Mouse (Mus musculus): ENCODE results near the gene Angptl7. TPM values are rescaled to one million over a fixed set of nuclear protein-coding genes. Genes with fewer than 3 reads are reported as not detected.

Angptl7 gene
- polyA plus RNA-seq (2015; fragmentation: Nextera tagmentation; extraction: Ambion mirVana) = 0.36 and 0.61 TPM in 2 replicates

- no peak within 1 kb of the TSS for H3K27ac ChIP-seq (replicated peaks)
- no peak within 1 kb of the TSS for H3K4me3 ChIP-seq (replicated peaks)
- no peaks in the 10 kb centered on the region for H3K9me3 ChIP-seq (replicated peaks)
- H3K27me3 ChIP-seq (replicated peaks) = no peaks in the 10 kb centered on the region
- peaks cover 27% of the 10 kb centered on the region for H3K4me1 ChIP-seq
- H3K36me3 ChIP-seq = peaks cover 51% of the 10 kb centered on the region
- ATAC-seq (ENCODE audit: low FRiP score) = no peak
- no peak within 1 kb of the TSS for H3K9ac ChIP-seq (replicated peaks)
- WGBS = 68% methylated on average over 4 of the region's 4 CpGs
- H3K4me2 ChIP-seq = no peak within 1 kb of the TSS
Observed at GRCm38 (mm10) chr4:148500410-148500867, at the start of gene Angptl7. Gene Angptl7 (minus strand): TSS chr4:148500460.

GRCm38 (mm10) chr4:148549106-148549505 lies 48.8 kb upstream of the Angptl7 start:
- Histone ChIP-seq H3K27me3 (replicated peaks) (no peaks in the 10 kb centered on the region), H3K36me3 (peaks cover 89% of the 10 kb centered on the region), H3K4me2 (no peak overlapping the region), H3K4me3 (replicated peaks) (no peak overlapping the region), H3K9me3 (replicated peaks) (no peaks in the 10 kb centered on the region), H3K27ac (replicated peaks) (no peak overlapping the region), H3K4me1 (no peaks in the 10 kb centered on the region), H3K9ac (replicated peaks) (no peak overlapping the region)
- ATAC-seq (ENCODE audit: low FRiP score) = no peak
- WGBS = 91% methylated on average over 4 of the region's 4 CpGs

GRCm38 (mm10) chr4:148535876-148536275 lies 35.6 kb upstream of the Angptl7 start:
- no peak for ATAC-seq (ENCODE audit: low FRiP score)
- no peaks in the 10 kb centered on the region for H3K9me3 ChIP-seq (replicated peaks)
- WGBS = 96% methylated on average over 3 of the region's 3 CpGs
- H3K9ac ChIP-seq (replicated peaks) = no peak overlapping the region
- no peak overlapping the region for H3K4me2 ChIP-seq
- peaks cover 98% of the 10 kb centered on the region for H3K36me3 ChIP-seq
- no peaks in the 10 kb centered on the region for H3K27me3 ChIP-seq (replicated peaks)
- no peaks in the 10 kb centered on the region for H3K4me1 ChIP-seq
- H3K4me3 ChIP-seq (replicated peaks) = no peak overlapping the region
- no peak overlapping the region for H3K27ac ChIP-seq (replicated peaks)

- H3K4me2 ChIP-seq = no peak overlapping the region
- no peak overlapping the region for H3K27ac ChIP-seq (replicated peaks)
- H3K9ac ChIP-seq (replicated peaks) = no peak overlapping the region
- no peak overlapping the region for H3K4me3 ChIP-seq (replicated peaks)
- peak; percentile 59 for ATAC-seq (ENCODE audit: low FRiP score)
- H3K27me3 ChIP-seq (replicated peaks) = no peaks in the 10 kb centered on the region
- no peaks in the 10 kb centered on the region for H3K9me3 ChIP-seq (replicated peaks)
- no peaks in the 10 kb centered on the region for H3K4me1 ChIP-seq
- 87% methylated on average over 12 of the region's 12 CpGs for WGBS
- H3K36me3 ChIP-seq = peaks cover 90% of the 10 kb centered on the region
Observed at GRCm38 (mm10) chr4:148533613-148534328, 33.5 kb upstream of the Angptl7 start.

GRCm38 (mm10) chr4:148532516-148532915 lies 32.3 kb upstream of the Angptl7 start:
- Histone ChIP-seq H3K4me3 (replicated peaks) (no peak overlapping the region), H3K27ac (replicated peaks) (no peak overlapping the region), H3K9me3 (replicated peaks) (no peaks in the 10 kb centered on the region), H3K9ac (replicated peaks) (no peak overlapping the region), H3K4me2 (no peak overlapping the region), H3K36me3 (peaks cover 87% of the 10 kb centered on the region), H3K27me3 (replicated peaks) (no peaks in the 10 kb centered on the region), H3K4me1 (no peaks in the 10 kb centered on the region)
- ATAC-seq (ENCODE audit: low FRiP score) = no peak
- 90% methylated on average over 3 of the region's 3 CpGs for WGBS

- WGBS = 76% methylated on average over 4 of the region's 4 CpGs
- no peak for ATAC-seq (ENCODE audit: low FRiP score)
- H3K36me3 ChIP-seq = peaks cover 87% of the 10 kb centered on the region
- H3K4me2 ChIP-seq = no peak overlapping the region
- no peak overlapping the region for H3K27ac ChIP-seq (replicated peaks)
- no peak overlapping the region for H3K9ac ChIP-seq (replicated peaks)
- H3K27me3 ChIP-seq (replicated peaks) = no peaks in the 10 kb centered on the region
- no peak overlapping the region for H3K4me3 ChIP-seq (replicated peaks)
- H3K4me1 ChIP-seq = no peaks in the 10 kb centered on the region
- H3K9me3 ChIP-seq (replicated peaks) = no peaks in the 10 kb centered on the region
Observed at GRCm38 (mm10) chr4:148531341-148531740, 31.1 kb upstream of the Angptl7 start.

GRCm38 (mm10) chr4:148530778-148531177 lies 30.5 kb upstream of the Angptl7 start:
- H3K9me3 ChIP-seq (replicated peaks) = no peaks in the 10 kb centered on the region
- no peak overlapping the region for H3K27ac ChIP-seq (replicated peaks)
- H3K4me3 ChIP-seq (replicated peaks) = no peak overlapping the region
- no peak overlapping the region for H3K9ac ChIP-seq (replicated peaks)
- H3K4me2 ChIP-seq = no peak overlapping the region
- 92% methylated on average over 6 of the region's 6 CpGs for WGBS
- no peak for ATAC-seq (ENCODE audit: low FRiP score)
- no peaks in the 10 kb centered on the region for H3K4me1 ChIP-seq
- H3K27me3 ChIP-seq (replicated peaks) = no peaks in the 10 kb centered on the region
- peaks cover 87% of the 10 kb centered on the region for H3K36me3 ChIP-seq

- H3K36me3 ChIP-seq = peaks cover 87% of the 10 kb centered on the region
- H3K4me3 ChIP-seq (replicated peaks) = no peak overlapping the region
- no peaks in the 10 kb centered on the region for H3K27me3 ChIP-seq (replicated peaks)
- H3K4me1 ChIP-seq = no peaks in the 10 kb centered on the region
- no peak overlapping the region for H3K9ac ChIP-seq (replicated peaks)
- H3K9me3 ChIP-seq (replicated peaks) = no peaks in the 10 kb centered on the region
- WGBS = 92% methylated on average over 5 of the region's 5 CpGs
- H3K4me2 ChIP-seq = no peak overlapping the region
- H3K27ac ChIP-seq (replicated peaks) = no peak overlapping the region
- no peak for ATAC-seq (ENCODE audit: low FRiP score)
Observed at GRCm38 (mm10) chr4:148530351-148530750, 30.1 kb upstream of the Angptl7 start.

- peaks cover 4% of the 10 kb centered on the region; the same call in 1 of the 2 replicates for H3K4me1 ChIP-seq
- peaks cover 79% of the 10 kb centered on the region for H3K36me3 ChIP-seq
- H3K9ac ChIP-seq (replicated peaks) = no peak overlapping the region
- no peaks in the 10 kb centered on the region for H3K9me3 ChIP-seq (replicated peaks)
- no peak overlapping the region for H3K4me2 ChIP-seq
- no peaks in the 10 kb centered on the region for H3K27me3 ChIP-seq (replicated peaks)
- WGBS = 92% methylated on average over 10 of the region's 10 CpGs
- H3K27ac ChIP-seq (replicated peaks) = no peak overlapping the region
- no peak overlapping the region for H3K4me3 ChIP-seq (replicated peaks)
- ATAC-seq (ENCODE audit: low FRiP score) = no peak
Observed at GRCm38 (mm10) chr4:148527158-148527910, 27.1 kb upstream of the Angptl7 start.

- H3K27me3 ChIP-seq (replicated peaks) = no peaks in the 10 kb centered on the region
- peaks cover 7% of the 10 kb centered on the region for H3K4me1 ChIP-seq
- WGBS = 60% methylated on average over 7 of the region's 7 CpGs
- H3K27ac ChIP-seq (replicated peaks) = peak overlapping the region; percentile 64
- peak; percentile 73 for ATAC-seq (ENCODE audit: low FRiP score)
- no peaks in the 10 kb centered on the region for H3K9me3 ChIP-seq (replicated peaks)
- no peak overlapping the region for H3K4me2 ChIP-seq
- no peak overlapping the region for H3K4me3 ChIP-seq (replicated peaks)
- H3K36me3 ChIP-seq = peaks cover 75% of the 10 kb centered on the region
- H3K9ac ChIP-seq (replicated peaks) = no peak overlapping the region
Observed at GRCm38 (mm10) chr4:148523538-148523937, 23.3 kb upstream of the Angptl7 start.

GRCm38 (mm10) chr4:148518235-148518795 lies 18.1 kb upstream of the Angptl7 start:
- 30% methylated on average over 5 of the region's 5 CpGs for WGBS
- Histone ChIP-seq H3K4me1 (peaks cover 12% of the 10 kb centered on the region), H3K4me2 (no peak overlapping the region), H3K27me3 (replicated peaks) (no peaks in the 10 kb centered on the region), H3K27ac (replicated peaks) (peak overlapping the region; percentile 43), H3K9me3 (replicated peaks) (no peaks in the 10 kb centered on the region), H3K4me3 (replicated peaks) (no peak overlapping the region), H3K36me3 (peaks cover 74% of the 10 kb centered on the region), H3K9ac (replicated peaks) (no peak overlapping the region)
- ATAC-seq (ENCODE audit: low FRiP score) = no peak

Data from neural tube, embryonic 15.5 days (tissue).